In the genomic region with DNA sequence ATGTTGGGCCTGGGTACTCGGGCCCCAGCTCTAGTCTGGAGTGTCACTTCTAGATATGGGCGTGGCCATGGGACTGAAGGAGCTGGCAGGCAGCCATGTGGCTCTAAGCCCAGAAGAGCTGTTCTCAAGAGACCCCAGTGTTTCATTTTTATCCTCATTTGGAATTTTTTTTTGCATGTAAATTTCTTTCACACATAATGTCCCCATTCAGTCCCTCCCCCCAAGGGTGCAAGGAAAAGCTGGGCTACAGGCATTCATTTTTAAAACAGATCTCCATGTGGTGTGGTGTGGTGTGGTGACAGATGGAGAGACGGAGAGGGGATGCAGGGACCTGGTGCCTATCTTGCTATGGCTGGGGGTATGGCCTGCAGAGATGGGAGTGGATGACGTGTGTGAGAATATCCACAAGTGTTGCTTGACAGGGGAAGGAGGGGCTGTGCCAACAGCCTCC, we compare ENCODE assay signal across 8 mouse cellular contexts. TPM values are rescaled to one million over a fixed set of nuclear protein-coding genes. Genes with fewer than 3 reads are reported as not detected.
DNase-seq lines count a peak whose midpoint lies in the region; ATAC-seq and TF ChIP-seq lines count a peak whose summit lies in the region.

No protein-coding gene starts in this region.

- WGBS in intestine, embryonic 14.5 days = 42% methylated on average over 4 of the region's 4 CpGs
- 48% methylated on average over 4 of the region's 4 CpGs for WGBS in intestine, postnatal 0 days
- 58% methylated on average over 4 of the region's 4 CpGs for WGBS in embryonic facial prominence, embryonic 12.5 days
- WGBS in midbrain, embryonic 16.5 days = 16% methylated on average over 4 of the region's 4 CpGs

- peak; percentile 61 for ATAC-seq in intestine, embryonic 14.5 days (replicated peaks; ENCODE audit: low FRiP score, low TSS enrichment, low read depth)
- ATAC-seq in intestine, postnatal 0 days = no peak
- peak; percentile 74; the same call in 1 of the 2 replicates for ATAC-seq in embryonic facial prominence, embryonic 12.5 days (ENCODE audit: insufficient number of reproducible peaks, insufficient read depth, low FRiP score, low TSS enrichment)
- peak; percentile 83 for ATAC-seq in midbrain, embryonic 16.5 days
- no peak for ATAC-seq in CD4-positive, CD25-positive, alpha-beta regulatory T cell, adult 4 months

- H3K27me3 ChIP-seq in intestine, embryonic 14.5 days (replicated peaks; ENCODE audit: control insufficient read depth, insufficient read depth, low read length) = no peaks in the 10 kb centered on the region
- H3K27me3 ChIP-seq in intestine, postnatal 0 days (replicated peaks; ENCODE audit: control insufficient read depth, insufficient read depth, low read length) = no peaks in the 10 kb centered on the region; the same call in 1 of the 2 replicates
- no peaks in the 10 kb centered on the region for H3K27me3 ChIP-seq in embryonic facial prominence, embryonic 12.5 days
- H3K27me3 ChIP-seq in midbrain, embryonic 16.5 days (ENCODE audit: control insufficient read depth, insufficient read depth, low read depth, low read length) = no peaks in the 10 kb centered on the region

- H3K4me2 ChIP-seq in intestine, embryonic 14.5 days (ENCODE audit: low read length) = no peak overlapping the region
- no peak overlapping the region for H3K4me2 ChIP-seq in intestine, postnatal 0 days (replicated peaks; ENCODE audit: low read depth)
- no peak overlapping the region for H3K4me2 ChIP-seq in embryonic facial prominence, embryonic 12.5 days (replicated peaks)
- no peak overlapping the region for H3K4me2 ChIP-seq in midbrain, embryonic 16.5 days (ENCODE audit: low read length)

- peak; percentile 62 for DNase-seq in intestine, embryonic 14.5 days (ENCODE audit: low spot score)
- DNase-seq in heart, adult 9 months (ENCODE audit: low spot score in 2 of 2) = peak; percentile 27 to 33
- peak; percentile 53 to 55 for DNase-seq in layer of hippocampus, adult 8-10 months (ENCODE audit: low spot score in 2 of 2)
- no peak for DNase-seq in thymus, postnatal 25 days

- H3K9me3 ChIP-seq in intestine, embryonic 14.5 days (ENCODE audit: control insufficient read depth, low read length) = no peaks in the 10 kb centered on the region
- H3K9me3 ChIP-seq in intestine, postnatal 0 days (ENCODE audit: control insufficient read depth) = no peaks in the 10 kb centered on the region
- no peaks in the 10 kb centered on the region for H3K9me3 ChIP-seq in embryonic facial prominence, embryonic 12.5 days
- H3K9me3 ChIP-seq in midbrain, embryonic 16.5 days (replicated peaks; ENCODE audit: control insufficient read depth, low read length, poor library complexity, severe bottlenecking) = no peaks in the 10 kb centered on the region

- H3K4me1 ChIP-seq in intestine, embryonic 14.5 days (replicated peaks; ENCODE audit: control insufficient read depth, insufficient read depth, low read length) = peaks cover 12% of the 10 kb centered on the region
- no peaks in the 10 kb centered on the region for H3K4me1 ChIP-seq in intestine, postnatal 0 days (replicated peaks; ENCODE audit: control insufficient read depth, insufficient read depth, low read length)
- peaks cover 20% of the 10 kb centered on the region for H3K4me1 ChIP-seq in embryonic facial prominence, embryonic 12.5 days
- peaks cover 10% of the 10 kb centered on the region for H3K4me1 ChIP-seq in midbrain, embryonic 16.5 days (ENCODE audit: control insufficient read depth, insufficient read depth, low read length)

- H3K9ac ChIP-seq in intestine, embryonic 14.5 days (ENCODE audit: low read length) = no peak overlapping the region
- H3K9ac ChIP-seq in intestine, postnatal 0 days (ENCODE audit: low read depth, low read length) = no peak overlapping the region
- no peak overlapping the region for H3K9ac ChIP-seq in embryonic facial prominence, embryonic 12.5 days
- no peak overlapping the region for H3K9ac ChIP-seq in midbrain, embryonic 16.5 days (ENCODE audit: low read depth, low read length)

- peak overlapping the region; percentile 61 for H3K27ac ChIP-seq in intestine, embryonic 14.5 days (ENCODE audit: low read depth)
- H3K27ac ChIP-seq in intestine, postnatal 0 days (ENCODE audit: low read depth, low read length) = no peak overlapping the region
- peak overlapping the region; percentile 50; the same call in 1 of the 2 replicates for H3K27ac ChIP-seq in embryonic facial prominence, embryonic 12.5 days
- H3K27ac ChIP-seq in midbrain, embryonic 16.5 days (ENCODE audit: low read length) = peak overlapping the region; percentile 71

- H3K4me3 ChIP-seq in intestine, embryonic 14.5 days (ENCODE audit: low read depth, low read length) = no peak overlapping the region
- H3K4me3 ChIP-seq in intestine, postnatal 0 days (ENCODE audit: low read depth, low read length) = no peak overlapping the region
- H3K4me3 ChIP-seq in embryonic facial prominence, embryonic 12.5 days = no peak overlapping the region
- no peak overlapping the region for H3K4me3 ChIP-seq in midbrain, embryonic 16.5 days (ENCODE audit: low read depth, low read length)

- H3K36me3 ChIP-seq in intestine, embryonic 14.5 days (ENCODE audit: control insufficient read depth, insufficient read depth, low read length) = peaks cover 7% of the 10 kb centered on the region; the same call in 1 of the 2 replicates
- H3K36me3 ChIP-seq in intestine, postnatal 0 days (ENCODE audit: control insufficient read depth, insufficient read depth) = no peaks in the 10 kb centered on the region
- H3K36me3 ChIP-seq in embryonic facial prominence, embryonic 12.5 days = no peaks in the 10 kb centered on the region; the same call in 1 of the 2 replicates
- no peaks in the 10 kb centered on the region for H3K36me3 ChIP-seq in midbrain, embryonic 16.5 days (ENCODE audit: control insufficient read depth, insufficient read depth, low read length)

- TF ChIP-seq CTCF in intestine, postnatal 0 days (IDR thresholded peaks at IDR 0.05; ENCODE audit: low read depth) = no peak

RNA-seq across cellular contexts. Expression of a gene that starts 37.3 kb away (rescaled TPM):
- 71.5 and 76.5 TPM in 2 replicates for polyA plus RNA-seq in intestine, embryonic 14.5 days (2014; fragmentation: Nextera tagmentation; extraction: Ambion mirVana)
- polyA plus RNA-seq in intestine, postnatal 0 days (2015; fragmentation: Nextera tagmentation; extraction: Ambion mirVana) = 12.4 and 13.1 TPM in 2 replicates
- 62.6 and 63.6 TPM in 2 replicates for polyA plus RNA-seq in embryonic facial prominence, embryonic 12.5 days (2016; fragmentation: Nextera tagmentation; extraction: Ambion mirVana)
- total RNA-seq in layer of hippocampus, adult 8-10 months (2022) = 10 to 100 TPM; 14.6 to 20.2 (median 17.3) TPM
- 23.5 and 24.1 TPM in 2 replicates for polyA plus RNA-seq in midbrain, embryonic 16.5 days (2015; fragmentation: Nextera tagmentation; extraction: Ambion mirVana)
- polyA plus RNA-seq in CD4-positive, CD25-positive, alpha-beta regulatory T cell, adult 4 months (2017; shearing (Covaris generic)) = 10 to 100 TPM; 29.8 to 35.1 TPM

Comparison
In these comparisons a context has a peak if more than half of its experiments do, and no peak if none do; other contexts are left out.
1. ATAC-seq: peak in intestine, embryonic 14.5 days (single experiment), embryonic facial prominence, embryonic 12.5 days (single experiment) and midbrain, embryonic 16.5 days (single experiment); none in intestine, postnatal 0 days (single experiment) and CD4-positive, CD25-positive, alpha-beta regulatory T cell, adult 4 months (single experiment).